Mouse (Mus musculus): ENCODE measurements around the gene Gm10197. TPM values are rescaled to one million over a fixed set of nuclear protein-coding genes. Genes with fewer than 3 reads are reported as not detected.

The Gm10197 gene
- polyA plus RNA-seq, 1 experiment from 2014 or later, result not detected

GRCm38 (mm10) chr19:53353864-53354263, 17.7 kb downstream of the Gm10197 start:
- Histone ChIP-seq H3K36me3 (peaks cover 16% of the 10 kb centered on the region; the same call in 1 of the 2 replicates), H3K27me3 (no peaks in the 10 kb centered on the region), H3K27ac (no peak overlapping the region), H3K4me2 (no peak overlapping the region), H3K4me3 (replicated peaks) (no peak overlapping the region), H3K9me3 (replicated peaks) (no peaks in the 10 kb centered on the region), H3K4me1 (replicated peaks) (peaks cover 4% of the 10 kb centered on the region), H3K9ac (no peak overlapping the region)
- ATAC-seq (ENCODE audit: low read depth), result no peak
- no peak for DNase-seq
- WGBS (ENCODE audit: insufficient replicate concordance), result 93% methylated on average over 7 of the region's 7 CpGs

- H3K9ac ChIP-seq, result no peak overlapping the region
- H3K4me2 ChIP-seq, result no peak overlapping the region
- H3K4me1 ChIP-seq (replicated peaks), result peaks cover 2% of the 10 kb centered on the region
- ATAC-seq (ENCODE audit: low read depth) (no peak), DNase-seq (no peak)
- 86% methylated on average over 14 of the region's 14 CpGs for WGBS (ENCODE audit: insufficient replicate concordance)
- no peaks in the 10 kb centered on the region for H3K27me3 ChIP-seq
- peaks cover 20% of the 10 kb centered on the region for H3K36me3 ChIP-seq
- H3K4me3 ChIP-seq (replicated peaks), result no peak overlapping the region
- H3K9me3 ChIP-seq (replicated peaks), result no peaks in the 10 kb centered on the region
- H3K27ac ChIP-seq, result no peak overlapping the region
Observed at GRCm38 (mm10) chr19:53345766-53346165, 25.8 kb downstream of the Gm10197 start.

- Histone ChIP-seq H3K27me3 (no peaks in the 10 kb centered on the region), H3K4me1 (replicated peaks) (peaks cover 12% of the 10 kb centered on the region), H3K9me3 (replicated peaks) (no peaks in the 10 kb centered on the region), H3K27ac (no peak overlapping the region), H3K4me2 (peak overlapping the region; percentile 11), H3K9ac (no peak overlapping the region), H3K4me3 (replicated peaks) (no peak overlapping the region), H3K36me3 (peaks cover 13% of the 10 kb centered on the region)
- DNase-seq (no peak), ATAC-seq (ENCODE audit: low read depth) (no peak; the same call in 1 of the 2 replicates)
- 86% methylated on average over 16 of the region's 16 CpGs for WGBS (ENCODE audit: insufficient replicate concordance)
Observed at GRCm38 (mm10) chr19:53344062-53344461, 27.5 kb downstream of the Gm10197 start.

GRCm38 (mm10) chr19:53343174-53343881, 28.2 kb downstream of the Gm10197 start:
- Histone ChIP-seq H3K27me3 (no peaks in the 10 kb centered on the region), H3K4me2 (no peak overlapping the region), H3K4me3 (replicated peaks) (no peak overlapping the region), H3K9ac (no peak overlapping the region), H3K27ac (no peak overlapping the region), H3K36me3 (peaks cover 13% of the 10 kb centered on the region), H3K4me1 (replicated peaks) (peaks cover 12% of the 10 kb centered on the region), H3K9me3 (replicated peaks) (no peaks in the 10 kb centered on the region)
- WGBS (ENCODE audit: insufficient replicate concordance), result 84% methylated on average over 13 of the region's 13 CpGs
- DNase-seq (no peak), ATAC-seq (ENCODE audit: low read depth) (no peak)

GRCm38 (mm10) chr19:53340423-53340822, 31.1 kb downstream of the Gm10197 start:
- Histone ChIP-seq H3K27ac (no peak overlapping the region), H3K4me3 (replicated peaks) (no peak overlapping the region), H3K36me3 (peaks cover 14% of the 10 kb centered on the region), H3K9me3 (replicated peaks) (no peaks in the 10 kb centered on the region), H3K9ac (no peak overlapping the region), H3K27me3 (no peaks in the 10 kb centered on the region), H3K4me1 (replicated peaks) (peaks cover 12% of the 10 kb centered on the region), H3K4me2 (no peak overlapping the region)
- WGBS (ENCODE audit: insufficient replicate concordance), result 15% methylated on average over 6 of the region's 6 CpGs
- DNase-seq, result no peak
- ATAC-seq (ENCODE audit: low read depth), result no peak

- WGBS (ENCODE audit: insufficient replicate concordance), result 88% methylated on average over 9 of the region's 9 CpGs
- Histone ChIP-seq H3K27me3 (no peaks in the 10 kb centered on the region), H3K27ac (no peak overlapping the region), H3K9me3 (replicated peaks) (no peaks in the 10 kb centered on the region), H3K9ac (no peak overlapping the region), H3K4me3 (replicated peaks) (no peak overlapping the region), H3K4me2 (no peak overlapping the region), H3K4me1 (replicated peaks) (peaks cover 43% of the 10 kb centered on the region), H3K36me3 (peaks cover 42% of the 10 kb centered on the region)
- no peak for ATAC-seq (ENCODE audit: low read depth)
- DNase-seq, result no peak
Observed at GRCm38 (mm10) chr19:53335241-53335640, 36.3 kb downstream of the Gm10197 start.

GRCm38 (mm10) chr19:53333730-53334129, 37.8 kb downstream of the Gm10197 start:
- ATAC-seq (ENCODE audit: low read depth), result no peak
- H3K9me3 ChIP-seq (replicated peaks), result no peaks in the 10 kb centered on the region
- no peak overlapping the region for H3K4me2 ChIP-seq
- WGBS (ENCODE audit: insufficient replicate concordance), result 44% methylated on average over 6 of the region's 6 CpGs
- peaks cover 41% of the 10 kb centered on the region for H3K36me3 ChIP-seq
- H3K4me3 ChIP-seq (replicated peaks), result no peak overlapping the region
- no peaks in the 10 kb centered on the region for H3K27me3 ChIP-seq
- DNase-seq, result no peak
- H3K4me1 ChIP-seq (replicated peaks), result peaks cover 45% of the 10 kb centered on the region
- no peak overlapping the region for H3K9ac ChIP-seq
- no peak overlapping the region for H3K27ac ChIP-seq

GRCm38 (mm10) chr19:53331882-53332500, 39.6 kb downstream of the Gm10197 start:
- WGBS (ENCODE audit: insufficient replicate concordance), result 53% methylated on average over 21 of the region's 21 CpGs
- peak overlapping the region; percentile 99 for H3K4me2 ChIP-seq
- no peaks in the 10 kb centered on the region for H3K9me3 ChIP-seq (replicated peaks)
- H3K27me3 ChIP-seq, result no peaks in the 10 kb centered on the region
- no peak overlapping the region for H3K4me3 ChIP-seq (replicated peaks)
- peaks cover 28% of the 10 kb centered on the region for H3K36me3 ChIP-seq
- no peak overlapping the region; the same call in 1 of the 2 replicates for H3K27ac ChIP-seq
- ATAC-seq (ENCODE audit: low read depth) (no peak), DNase-seq (no peak)
- H3K9ac ChIP-seq, result no peak overlapping the region
- H3K4me1 ChIP-seq (replicated peaks), result peaks cover 62% of the 10 kb centered on the region

- ATAC-seq (ENCODE audit: low read depth) (peak; percentile 20), DNase-seq (peak; percentile 67)
- Histone ChIP-seq H3K27ac (peak overlapping the region; percentile 86), H3K27me3 (no peaks in the 10 kb centered on the region), H3K4me2 (peak overlapping the region; percentile 99), H3K9ac (peak overlapping the region; percentile 96), H3K36me3 (peaks cover 28% of the 10 kb centered on the region), H3K4me3 (replicated peaks) (peak overlapping the region; percentile 96), H3K4me1 (replicated peaks) (peaks cover 81% of the 10 kb centered on the region), H3K9me3 (replicated peaks) (no peaks in the 10 kb centered on the region)
- under 1% methylated on average over 29 of the region's 29 CpGs for WGBS (ENCODE audit: insufficient replicate concordance)
Observed at GRCm38 (mm10) chr19:53329992-53330381, 41.6 kb downstream of the Gm10197 start.

GRCm38 (mm10) chr19:53329221-53329991, 42.2 kb downstream of the Gm10197 start:
- Histone ChIP-seq H3K4me3 (replicated peaks) (peak overlapping the region; percentile 96), H3K27ac (peak overlapping the region; percentile 86), H3K36me3 (peaks cover 26% of the 10 kb centered on the region), H3K27me3 (no peaks in the 10 kb centered on the region), H3K4me1 (replicated peaks) (peaks cover 86% of the 10 kb centered on the region), H3K9me3 (replicated peaks) (no peaks in the 10 kb centered on the region), H3K9ac (peak overlapping the region; percentile 96), H3K4me2 (peak overlapping the region; percentile 99)
- under 1% methylated on average over 106 of the region's 106 CpGs for WGBS (ENCODE audit: insufficient replicate concordance)
- ATAC-seq (ENCODE audit: low read depth) (peak; percentile 84), DNase-seq (peak; percentile 82)

- Histone ChIP-seq H3K9ac (peak overlapping the region; percentile 49), H3K27ac (peak overlapping the region; percentile 76), H3K4me3 (replicated peaks) (no peak overlapping the region), H3K9me3 (replicated peaks) (no peaks in the 10 kb centered on the region), H3K36me3 (peaks cover 17% of the 10 kb centered on the region), H3K4me1 (replicated peaks) (peaks cover 87% of the 10 kb centered on the region), H3K27me3 (no peaks in the 10 kb centered on the region), H3K4me2 (no peak overlapping the region)
- 75% methylated on average over 9 of the region's 9 CpGs for WGBS (ENCODE audit: insufficient replicate concordance)
- ATAC-seq (ENCODE audit: low read depth) (no peak), DNase-seq (no peak)
Observed at GRCm38 (mm10) chr19:53328116-53328515, 43.5 kb downstream of the Gm10197 start.
